Mouse (Mus musculus): Measurements from ENCODE around the gene Myl3.
A peak's percentile ranks its signal among the peaks of the same experiment; 100 is the strongest.

Myl3 gene

GRCm38 (mm10) chr9:110732623-110733022 lies 9.0 kb upstream of the Myl3 start:
- DNase-seq, result peak; percentile 80

DNA sequence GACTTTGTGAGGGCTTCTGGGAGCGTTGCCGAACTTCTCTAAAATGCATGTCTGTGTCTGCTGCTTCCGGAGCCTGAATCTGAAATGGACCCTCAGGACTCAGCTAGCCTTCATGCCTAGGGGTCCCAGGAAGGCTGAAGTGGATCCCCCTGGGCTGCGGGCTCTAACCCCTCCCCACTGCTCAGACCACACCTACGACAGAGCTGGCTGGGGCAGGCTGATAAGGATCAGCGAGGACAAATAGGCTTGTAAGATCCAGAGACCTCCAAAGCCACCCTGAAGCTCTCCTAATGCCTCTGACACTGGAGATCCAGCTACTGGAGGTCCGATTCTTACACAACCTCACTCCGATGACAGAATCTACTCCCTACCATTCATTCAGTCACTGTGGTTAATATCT lies 8.6 kb upstream of the Myl3 start:
- no peak for DNase-seq

- no peak for DNase-seq
Measured at GRCm38 (mm10) chr9:110734154-110734553, 7.5 kb upstream of the Myl3 start.

GRCm38 (mm10) chr9:110736362-110736761 lies 5.3 kb upstream of the Myl3 start:
- no peak for DNase-seq

DNA sequence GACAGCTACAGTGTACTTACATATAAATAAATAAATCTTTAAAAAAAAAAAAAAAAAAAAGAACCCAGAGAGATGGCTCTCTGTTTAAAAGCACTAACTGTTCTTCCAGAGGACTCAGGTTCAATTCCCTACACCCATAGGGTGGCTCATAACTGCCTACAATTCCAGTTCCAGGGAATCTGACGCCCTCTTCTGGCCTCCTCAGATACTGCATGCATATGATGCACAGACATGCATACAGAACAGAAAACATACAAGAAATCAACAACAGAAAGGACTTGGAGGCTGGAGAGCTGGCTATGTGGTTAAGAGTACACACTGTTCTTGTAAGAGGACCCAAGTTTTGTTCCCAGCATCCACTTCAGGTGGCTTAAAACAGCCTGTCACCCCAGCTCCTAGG lies 3.6 kb upstream of the Myl3 start:
- DNase-seq, result no peak

GRCm38 (mm10) chr9:110739961-110740360 lies 1.7 kb upstream of the Myl3 start:
- no peak for DNase-seq

DNA sequence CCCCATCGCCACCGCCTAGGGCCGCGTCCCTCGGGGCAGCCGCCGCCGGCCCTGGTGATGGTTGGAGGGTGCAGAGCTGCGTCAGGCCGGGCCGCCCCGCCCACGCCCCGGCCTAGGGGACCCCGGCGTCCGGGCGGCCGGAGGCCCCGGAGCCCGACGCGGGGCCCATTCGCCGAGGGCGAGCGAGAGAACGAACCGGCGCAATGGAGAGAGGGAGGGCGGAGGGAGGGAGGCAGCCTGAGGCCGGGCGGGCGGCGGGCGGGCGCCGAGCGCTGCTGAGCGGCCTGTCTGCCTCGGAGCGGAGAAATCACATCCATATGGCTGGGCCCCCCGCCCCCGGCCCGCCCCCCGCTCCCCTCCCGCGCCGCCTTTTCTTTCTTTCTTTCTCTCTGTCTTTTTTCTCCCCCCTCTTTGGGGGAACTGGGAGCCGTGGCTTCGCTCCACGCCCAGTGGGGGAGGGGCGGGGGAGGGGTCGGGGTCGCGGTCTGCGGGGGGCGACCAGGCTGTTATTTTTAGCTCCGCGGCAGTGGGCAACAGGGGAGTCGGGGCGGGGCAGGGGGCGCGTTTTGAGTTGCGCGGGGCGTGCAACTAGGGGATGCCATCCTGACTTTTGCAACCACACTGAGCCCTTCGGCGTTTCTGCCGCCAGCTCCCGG lies 762 bp downstream of the Myl3 start:
- peak; percentile 43 for DNase-seq

DNA sequence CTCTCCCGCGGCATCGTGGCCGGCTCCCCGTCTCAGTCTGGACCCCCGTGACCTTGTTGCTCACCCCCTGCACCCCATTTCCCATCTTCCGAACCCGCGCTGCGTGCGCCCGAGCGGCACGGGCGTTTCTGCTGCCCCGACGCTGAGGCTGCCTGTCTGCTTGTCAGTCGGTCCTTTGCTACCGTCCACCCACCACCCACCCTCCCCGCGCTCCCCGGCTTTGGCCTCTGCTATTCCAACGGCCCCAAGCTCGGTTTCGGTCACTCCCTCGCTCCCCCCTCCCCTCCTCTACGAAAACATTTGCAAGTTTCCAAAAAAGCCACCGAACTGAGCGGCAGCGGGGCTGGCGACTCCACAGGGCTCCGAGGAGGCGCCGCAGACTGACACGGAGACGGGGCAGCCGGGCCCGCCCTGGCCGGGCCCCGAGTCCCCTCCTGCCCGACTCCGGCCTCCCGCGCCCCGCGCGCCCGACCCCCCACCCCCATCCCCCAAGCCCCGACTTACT lies 1.3 kb downstream of the Myl3 start:
- no peak for DNase-seq

GRCm38 (mm10) chr9:110743456-110744323 lies 2.0 kb downstream of the Myl3 start:
- peak; percentile 43 for DNase-seq

DNA sequence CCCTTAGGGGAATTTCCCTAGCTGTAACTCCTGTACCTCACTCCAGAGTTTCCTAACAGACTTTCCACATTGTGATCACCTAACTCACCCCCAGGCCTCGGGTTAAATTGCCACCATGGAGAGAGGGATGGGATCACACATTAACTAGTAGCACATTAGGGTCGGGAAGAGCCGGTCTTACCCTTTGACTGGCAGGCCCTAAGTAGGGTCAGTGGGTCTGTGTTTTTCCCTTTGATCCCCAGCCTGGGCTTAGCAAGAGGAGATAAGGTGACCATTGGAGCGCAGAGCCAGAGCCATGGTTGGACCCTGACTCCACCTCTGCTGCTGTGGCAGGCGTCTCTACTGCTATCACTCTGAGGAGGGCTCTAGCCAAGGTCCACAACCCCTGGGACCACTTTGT lies 4.1 kb downstream of the Myl3 start:
- peak; percentile 31 for DNase-seq

DNA sequence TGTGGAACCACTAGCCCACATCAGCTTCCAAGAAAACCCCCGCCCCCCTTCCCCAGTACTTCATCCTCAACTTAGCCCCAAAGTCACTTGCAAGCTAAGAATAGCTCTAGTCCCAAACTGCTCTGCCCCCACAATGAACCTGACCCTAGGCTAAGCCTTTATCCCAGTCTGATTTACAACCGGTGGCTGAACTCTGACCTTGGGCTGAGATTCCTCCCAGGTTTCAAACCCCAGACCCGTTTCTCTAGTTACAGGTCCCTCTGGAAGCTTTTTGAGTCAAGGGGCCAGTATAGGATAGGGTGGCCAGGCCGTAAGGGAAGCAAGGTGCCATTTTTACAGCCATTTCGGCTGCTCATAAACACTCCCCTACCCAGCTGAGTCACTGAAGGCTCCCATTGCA lies 4.6 kb downstream of the Myl3 start:
- no peak for DNase-seq

- no peak for DNase-seq
Measured at GRCm38 (mm10) chr9:110746961-110747360, 5.3 kb downstream of the Myl3 start, which contains the start of gene Pth1r. Gene Pth1r (minus strand): TSS chr9:110747145.

- DNase-seq, result no peak
Measured at GRCm38 (mm10) chr9:110748451-110748850, 6.8 kb downstream of the Myl3 start.

DNA sequence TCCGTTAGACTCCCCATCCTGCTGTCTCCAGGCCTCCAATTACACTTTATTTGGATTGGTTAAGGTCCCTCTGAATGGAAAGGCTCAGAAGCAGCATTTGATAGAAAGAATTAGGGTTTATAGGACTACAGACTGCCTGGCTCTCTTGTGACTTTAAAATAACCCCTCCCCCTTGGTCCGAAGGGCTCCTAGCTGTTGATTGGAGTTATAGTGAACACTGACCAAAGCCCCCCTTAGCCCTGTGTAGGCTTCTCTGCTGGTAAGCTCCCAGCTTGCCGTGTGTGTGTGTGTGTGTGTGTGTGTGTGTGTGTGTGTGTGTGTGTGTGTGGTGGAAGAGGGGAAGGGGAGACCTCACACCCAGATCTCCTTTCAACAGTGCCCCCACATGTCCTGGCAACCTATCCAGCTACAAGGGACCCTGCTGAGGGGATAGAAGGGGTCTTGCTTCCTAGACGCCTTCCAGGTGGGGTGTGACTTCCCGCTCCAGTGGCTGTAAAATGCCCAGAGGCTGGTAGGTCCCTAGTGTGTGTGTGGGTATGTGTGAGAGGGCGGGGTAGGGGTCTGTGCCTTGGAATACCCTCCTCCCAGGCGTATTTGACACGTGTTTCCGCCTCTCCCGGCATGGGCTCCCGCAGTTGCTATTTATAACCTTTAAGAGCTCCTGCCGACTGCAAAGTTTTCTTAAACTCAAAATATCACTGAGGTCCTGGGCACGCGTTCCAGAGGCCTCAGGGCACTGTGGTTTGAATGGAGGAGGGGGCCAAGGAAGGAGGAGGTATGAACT lies 8.9 kb downstream of the Myl3 start:
- no peak for DNase-seq

DNA sequence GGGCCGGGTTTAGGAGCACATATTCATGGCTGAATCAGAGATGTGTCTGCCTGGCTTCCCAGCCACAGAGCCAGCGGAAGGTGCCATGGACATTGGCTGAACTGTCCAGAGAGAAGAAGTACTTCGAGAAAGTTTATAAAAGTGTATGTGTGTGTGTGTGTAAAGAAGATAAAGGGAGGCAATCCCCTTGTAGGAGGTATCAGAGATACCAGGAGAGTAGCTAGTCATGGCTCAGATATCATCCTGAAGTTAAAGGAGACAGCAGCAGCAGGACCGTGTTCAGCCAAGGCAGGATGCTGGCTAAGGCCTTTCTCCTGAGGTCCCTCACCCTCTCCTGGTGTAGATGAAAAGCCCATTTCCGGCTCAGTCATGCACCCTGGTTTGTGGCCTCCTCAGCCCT lies 9.8 kb downstream of the Myl3 start:
- DNase-seq, result no peak

DNA sequence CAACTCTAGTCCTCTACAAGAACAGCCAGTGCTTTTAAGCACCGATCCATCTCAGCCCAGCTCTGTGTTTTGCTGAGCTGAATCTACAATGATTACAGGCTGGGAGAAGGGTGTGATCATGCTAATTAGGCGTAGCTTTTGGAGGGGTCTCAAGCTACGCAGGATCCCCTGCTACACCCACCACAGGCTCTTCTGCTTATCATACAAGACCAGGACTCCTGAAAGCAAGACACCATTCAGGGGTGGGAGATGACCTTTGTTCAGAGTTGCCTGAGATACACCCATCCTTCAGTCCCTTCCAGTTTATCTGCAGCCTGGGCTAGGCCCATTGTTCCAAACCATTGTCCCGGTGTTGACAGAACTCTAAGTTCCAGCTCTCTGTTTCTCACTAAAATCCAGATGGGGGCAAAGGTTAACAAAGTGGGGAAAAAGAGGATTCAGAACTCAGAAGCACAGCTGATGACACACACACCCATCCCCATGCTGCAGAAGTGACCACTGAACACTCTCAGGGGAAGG lies 11.3 kb downstream of the Myl3 start:
- DNase-seq, result no peak

DNA sequence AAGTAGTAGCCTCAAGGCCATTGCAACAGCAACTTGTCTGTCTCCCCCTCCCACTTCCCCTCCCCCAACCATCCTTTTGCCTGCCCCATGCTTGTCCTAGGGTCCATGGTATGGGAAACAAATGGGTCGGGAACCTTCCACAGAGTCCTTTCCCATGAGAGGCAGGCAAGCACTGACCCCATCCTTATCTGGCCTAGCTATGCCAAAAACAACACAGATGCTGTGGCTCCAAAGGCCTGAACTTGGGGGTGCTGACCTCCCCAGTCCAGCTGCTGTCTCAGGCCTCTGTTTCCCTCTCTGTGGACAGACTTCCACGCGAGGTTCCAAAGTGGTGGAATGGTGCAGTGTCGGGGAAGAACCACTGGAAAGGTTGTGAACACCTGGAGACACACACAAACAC lies 12.1 kb downstream of the Myl3 start:
- no peak for DNase-seq

- DNase-seq, result no peak
Measured at GRCm38 (mm10) chr9:110757816-110758215, 16.2 kb downstream of the Myl3 start.

DNA sequence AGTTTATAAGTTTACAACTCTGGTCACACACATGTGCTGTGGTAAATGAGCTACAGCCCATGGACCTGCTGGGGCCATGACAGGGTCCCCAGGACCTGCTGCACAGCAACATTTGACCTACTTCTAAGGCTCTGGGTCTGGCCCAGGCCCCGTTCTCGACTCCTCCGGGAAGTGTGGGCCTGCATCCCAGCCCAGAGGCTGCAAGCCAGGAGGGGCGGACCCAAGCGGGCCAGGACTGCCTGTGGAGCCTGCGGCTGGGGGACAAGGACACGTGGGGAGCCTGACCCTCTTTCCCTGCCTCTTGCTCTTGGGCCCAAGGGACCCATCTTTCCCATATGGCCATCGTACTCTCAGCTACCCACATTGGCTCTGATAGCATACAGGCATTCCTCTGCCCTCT lies 16.9 kb downstream of the Myl3 start:
- DNase-seq, result no peak

- DNase-seq, result peak; percentile 64
Measured at GRCm38 (mm10) chr9:110759265-110759664, 17.6 kb downstream of the Myl3 start.

DNA sequence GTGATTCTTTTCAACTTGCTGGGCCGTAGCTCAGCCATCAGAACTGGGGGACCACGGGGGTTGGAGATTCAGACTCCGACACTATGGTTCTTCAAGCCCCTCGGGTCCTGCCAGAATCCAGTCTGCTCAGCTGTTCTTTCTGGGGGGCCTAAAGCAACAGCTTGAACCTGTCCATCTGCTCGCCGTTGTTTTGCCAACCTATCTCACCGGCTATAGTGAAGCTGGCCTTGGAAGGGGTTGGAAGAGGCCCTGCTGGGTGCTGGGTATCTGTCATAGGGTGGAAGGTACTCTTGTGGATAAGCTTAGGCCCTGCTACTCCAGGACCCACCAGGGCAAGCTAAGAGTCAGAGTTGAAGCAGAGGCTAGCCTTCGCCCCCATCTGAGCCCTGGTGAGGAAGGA lies 19.2 kb downstream of the Myl3 start:
- DNase-seq, result no peak

DNA sequence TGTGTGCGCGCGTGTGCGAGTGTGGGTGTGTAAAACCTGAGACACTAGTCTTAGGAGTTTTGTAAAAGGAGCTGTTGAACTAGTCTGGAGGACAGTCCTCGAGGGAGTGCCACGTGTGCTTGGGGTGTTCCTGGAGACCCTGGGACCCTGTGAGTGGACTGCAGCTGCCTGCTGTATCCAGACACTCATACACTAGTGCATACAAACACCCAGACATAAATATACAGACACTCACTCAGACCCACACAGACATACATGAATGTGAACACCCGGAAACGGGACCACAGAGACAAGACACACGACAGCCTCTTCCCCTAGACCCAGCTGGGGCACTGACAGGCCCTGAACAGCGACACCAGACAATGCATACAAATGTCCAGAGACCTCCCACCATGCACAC lies 21.1 kb downstream of the Myl3 start:
- DNase-seq, result no peak

DNA sequence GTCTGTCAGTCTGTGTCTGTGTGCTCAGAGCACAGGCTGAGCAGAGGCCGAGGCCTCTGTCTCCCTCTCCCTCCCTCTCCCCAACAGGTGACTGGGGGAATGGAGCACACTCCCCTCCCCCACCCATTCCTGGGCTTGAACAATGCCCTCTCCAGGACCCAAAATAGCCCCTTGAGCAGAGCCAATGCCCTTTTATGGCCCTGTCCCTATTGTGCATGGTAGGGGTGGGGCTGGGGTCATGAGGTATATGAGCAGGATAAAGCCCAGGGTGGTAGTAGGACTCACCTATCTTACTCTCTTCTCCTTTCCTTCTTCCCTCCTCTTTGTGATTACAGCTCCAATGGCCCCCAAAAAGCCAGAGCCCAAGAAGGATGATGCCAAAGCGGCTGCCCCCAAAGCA lies 21.7 kb downstream of the Myl3 start:
- DNase-seq, result no peak

Measured in liver (tissue).